Mouse (Mus musculus) left cerebral cortex, adult 9 months (tissue): ENCODE results near the gene Phlda3.

ENCODE experiments used
- DNase-seq, 2 experiments: peaks; one replicate each; pipeline ENCODE4 v3.0.0; 2022; ENCODE audit warnings: low spot score in 2 of 2

Gene Phlda3

DNA sequence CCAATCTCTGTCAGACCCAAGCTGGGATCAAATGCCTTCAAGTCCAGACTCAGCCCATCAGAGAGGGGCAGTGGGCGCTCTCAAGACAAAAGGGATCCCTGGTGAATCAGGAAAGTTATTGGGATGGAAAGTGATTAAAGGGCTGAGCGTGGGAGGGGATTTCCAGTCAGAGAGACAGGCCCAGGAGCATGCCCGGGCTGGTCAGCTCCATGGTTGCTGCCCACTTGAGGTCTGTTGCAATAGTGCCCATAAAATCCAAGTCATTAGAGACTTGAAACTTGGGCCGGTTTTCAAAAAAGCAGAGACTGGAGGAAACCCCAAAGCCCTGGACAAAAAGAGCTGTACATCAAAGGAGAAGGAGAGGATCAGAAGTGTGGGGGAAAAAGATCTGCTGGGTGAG, 6.2 kb upstream of the Phlda3 start:
- no peak for DNase-seq

GRCm38 (mm10) chr1:135760216-135760615, 5.7 kb upstream of the Phlda3 start:
- DNase-seq, result no peak

DNA sequence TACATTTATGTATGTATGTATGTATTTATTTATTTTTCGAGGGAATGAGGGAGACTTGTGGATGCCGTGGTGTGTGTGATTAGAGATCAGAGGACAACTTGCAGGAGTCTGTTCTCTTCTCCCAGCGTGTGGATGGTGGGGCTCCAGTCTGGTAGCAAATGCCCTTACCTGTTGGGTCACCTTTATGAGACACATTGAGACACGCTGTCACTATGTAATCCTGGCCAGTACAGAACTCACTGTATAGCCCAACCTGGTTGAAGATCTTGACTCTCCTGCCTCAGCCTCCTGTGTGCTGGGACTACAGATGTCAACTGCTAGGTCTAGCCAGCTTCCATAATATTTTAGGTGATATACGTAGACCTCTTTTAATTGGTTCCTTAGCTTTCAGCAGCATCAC, 4.2 kb upstream of the Phlda3 start:
- no peak for DNase-seq

DNA sequence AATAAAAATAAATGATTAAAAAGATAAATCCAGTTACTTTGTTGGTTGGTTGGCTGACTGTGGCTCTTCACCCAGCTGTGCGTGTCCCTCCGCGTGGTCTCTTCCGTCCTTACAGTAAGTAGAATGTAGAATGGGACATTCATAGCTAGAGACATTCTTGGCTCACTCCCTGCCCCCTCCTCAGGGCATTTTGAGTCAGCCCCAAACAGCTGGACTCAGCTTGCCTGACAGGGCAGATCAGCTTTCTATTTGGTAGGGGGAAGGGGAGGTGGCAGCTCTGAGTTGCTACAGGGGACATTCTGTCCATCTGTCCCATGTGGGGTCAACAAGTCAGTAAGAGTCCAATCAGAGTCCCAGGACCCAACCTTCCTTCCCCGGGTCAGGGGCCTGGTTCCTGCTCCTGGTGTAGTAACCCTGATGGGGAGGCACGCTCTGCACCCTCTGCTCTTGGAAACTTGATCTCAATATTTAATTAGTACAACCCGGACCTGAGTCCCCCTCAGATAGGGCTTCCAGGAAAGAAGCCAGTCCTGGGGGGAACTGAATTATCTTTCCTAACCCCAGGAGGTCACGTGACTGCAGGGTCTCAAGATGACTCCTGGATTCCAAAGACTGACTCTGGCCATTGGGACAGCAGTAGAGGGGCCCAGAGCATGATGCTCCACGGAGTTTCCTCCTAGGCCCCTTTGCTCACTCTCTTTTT, 2.3 kb upstream of the Phlda3 start:
- no peak for DNase-seq

GRCm38 (mm10) chr1:135764206-135764528, 1.8 kb upstream of the Phlda3 start:
- DNase-seq, result no peak

GRCm38 (mm10) chr1:135766592-135767306, 830 bp downstream of the Phlda3 start:
- no peak for DNase-seq

GRCm38 (mm10) chr1:135767324-135767890, 1.5 kb downstream of the Phlda3 start:
- DNase-seq, result no peak

GRCm38 (mm10) chr1:135768400-135768799, 2.5 kb downstream of the Phlda3 start:
- DNase-seq, result no peak

- no peak for DNase-seq
Observed at GRCm38 (mm10) chr1:135770237-135770636, 4.3 kb downstream of the Phlda3 start.

DNA sequence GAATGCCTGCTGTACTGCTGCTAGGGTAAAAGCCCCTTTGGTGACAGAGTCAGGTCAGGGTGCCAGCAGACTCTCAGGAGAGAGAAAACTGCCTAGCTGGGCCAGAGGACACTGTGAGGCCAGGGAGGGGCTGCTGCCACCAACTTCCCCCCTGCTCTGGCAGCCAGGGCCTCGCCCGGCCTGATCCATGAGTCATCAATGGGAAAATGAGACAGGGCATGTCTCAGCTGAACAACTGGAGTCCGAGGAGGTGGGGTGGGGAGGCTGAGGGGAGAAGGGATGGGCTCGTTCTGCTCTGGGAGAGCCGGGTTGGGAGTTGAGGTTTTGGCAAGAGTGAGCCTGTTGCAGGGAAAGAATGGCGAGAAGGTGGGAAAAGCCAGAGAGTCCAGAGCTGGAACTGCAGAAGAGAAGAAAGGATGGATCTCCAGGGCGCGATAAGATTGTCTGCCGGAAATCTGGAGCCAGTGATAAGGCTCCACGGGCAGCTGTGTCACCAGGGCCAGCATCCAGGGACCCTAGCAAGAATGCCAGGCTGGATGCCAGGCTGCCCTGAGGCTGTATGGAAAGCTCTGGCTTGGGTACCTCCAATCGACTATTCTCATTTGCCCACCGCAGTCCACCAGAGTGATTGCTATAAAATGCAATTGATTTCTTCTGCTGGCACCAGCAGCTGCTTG, 5.1 kb downstream of the Phlda3 start:
- no peak for DNase-seq

DNA sequence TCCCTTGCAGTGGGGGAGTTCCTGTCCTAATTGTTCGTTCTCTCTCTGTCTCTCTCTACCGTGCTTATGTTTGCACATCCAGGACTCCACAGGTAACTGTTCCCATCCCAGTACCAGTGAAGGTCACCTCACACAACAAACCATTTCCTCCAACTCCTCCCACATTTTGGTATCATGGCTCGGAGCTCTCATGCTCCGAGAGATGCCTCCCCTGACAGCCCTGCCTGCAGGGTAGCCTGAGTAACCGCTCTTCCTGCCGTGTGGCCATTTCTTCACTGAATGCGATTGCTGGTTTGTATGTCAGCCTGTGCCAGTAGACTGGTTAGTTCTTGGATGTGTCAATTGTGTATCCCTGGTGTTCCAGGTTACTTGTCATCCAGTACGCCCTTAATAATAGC, 5.7 kb downstream of the Phlda3 start:
- no peak for DNase-seq

DNA sequence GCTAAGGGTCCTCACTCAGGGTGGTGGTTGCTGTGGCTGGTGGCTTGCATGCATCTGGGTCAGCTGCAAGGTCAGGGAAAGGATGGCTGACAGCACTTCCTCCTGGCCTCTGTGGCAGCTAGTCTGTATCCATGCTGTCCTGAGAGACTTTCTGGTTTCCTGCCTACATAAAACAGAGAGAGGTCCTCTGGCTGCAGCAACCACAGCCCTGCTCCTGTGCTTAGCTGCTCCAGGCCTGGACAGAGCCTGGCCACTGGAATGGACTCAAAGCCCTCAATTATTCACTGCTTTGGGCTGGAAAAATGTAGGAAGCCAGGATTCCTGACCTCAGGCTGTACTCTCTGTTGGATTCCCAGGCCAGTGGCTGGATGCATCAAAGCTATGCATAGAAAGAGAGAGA, 10.7 kb downstream of the Phlda3 start:
- DNase-seq, result no peak

DNA sequence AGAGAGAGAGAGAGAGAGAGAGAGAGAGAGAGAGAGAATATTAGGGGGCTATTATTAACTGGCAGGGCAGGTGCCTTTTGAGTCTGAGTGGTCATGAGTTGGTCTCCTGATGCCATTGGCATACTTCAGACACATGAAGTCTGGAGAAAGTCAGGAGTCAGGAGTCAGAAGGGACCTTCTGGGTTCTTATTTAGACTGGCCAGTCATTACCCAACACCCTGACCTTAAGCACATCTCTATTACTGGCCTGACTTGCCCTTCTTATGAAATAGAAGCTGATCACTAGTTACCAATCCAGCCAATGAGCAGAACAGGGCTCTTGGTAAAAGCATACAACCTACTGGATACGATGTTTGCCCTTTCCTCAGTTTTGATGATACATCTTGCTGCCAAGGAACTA, 11.1 kb downstream of the Phlda3 start:
- no peak for DNase-seq

GRCm38 (mm10) chr1:135778780-135779535, 13.0 kb downstream of the Phlda3 start, which contains the start of gene Tnni1:
Gene Tnni1 (plus strand): TSS chr1:135779434.
- no peak for DNase-seq

DNA sequence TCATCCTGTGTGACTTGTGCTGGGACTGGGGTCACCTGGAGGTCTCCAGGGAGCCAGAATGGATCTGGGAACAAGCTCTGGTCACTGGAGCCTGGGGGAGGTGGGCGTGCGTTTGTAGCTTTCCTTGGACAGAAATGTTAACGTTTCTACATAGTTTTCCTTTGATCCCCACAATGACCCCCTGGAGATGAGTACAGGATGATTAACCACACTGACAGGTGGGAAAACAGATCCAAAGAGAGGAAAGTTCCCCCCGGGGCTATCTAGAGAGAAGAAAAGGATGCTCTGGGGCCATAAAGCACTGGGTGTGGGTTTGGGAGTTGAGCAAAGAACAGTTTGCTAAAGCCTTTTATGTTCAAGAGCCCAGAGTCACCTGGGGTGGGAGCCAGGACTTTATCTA, 14.7 kb downstream of the Phlda3 start:
- DNase-seq, result no peak

- peak in 1 of 2 experiments; percentile 79 for DNase-seq
Observed at GRCm38 (mm10) chr1:135781220-135781619, 15.3 kb downstream of the Phlda3 start.

DNA sequence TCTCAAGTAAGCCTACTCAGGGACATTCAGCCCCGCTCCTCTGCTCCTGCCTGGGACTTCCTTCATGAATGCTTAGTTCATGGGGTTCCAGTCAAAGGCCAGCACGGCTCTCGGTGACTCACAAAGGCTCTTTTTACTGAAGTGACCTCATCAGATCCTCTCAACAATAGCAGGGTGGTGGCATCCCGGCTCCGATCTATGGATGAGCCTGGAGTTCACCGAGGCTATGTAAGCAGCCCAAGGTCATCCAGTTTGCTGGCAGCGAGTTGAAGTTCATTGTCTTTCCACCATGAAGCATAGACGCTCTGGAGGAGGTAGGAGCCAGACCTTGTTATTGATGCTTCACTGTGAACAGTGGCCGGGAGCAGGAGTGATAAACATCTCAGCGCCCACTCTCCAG, 16.9 kb downstream of the Phlda3 start:
- peak in 1 of 2 experiments; percentile 41 for DNase-seq

DNA sequence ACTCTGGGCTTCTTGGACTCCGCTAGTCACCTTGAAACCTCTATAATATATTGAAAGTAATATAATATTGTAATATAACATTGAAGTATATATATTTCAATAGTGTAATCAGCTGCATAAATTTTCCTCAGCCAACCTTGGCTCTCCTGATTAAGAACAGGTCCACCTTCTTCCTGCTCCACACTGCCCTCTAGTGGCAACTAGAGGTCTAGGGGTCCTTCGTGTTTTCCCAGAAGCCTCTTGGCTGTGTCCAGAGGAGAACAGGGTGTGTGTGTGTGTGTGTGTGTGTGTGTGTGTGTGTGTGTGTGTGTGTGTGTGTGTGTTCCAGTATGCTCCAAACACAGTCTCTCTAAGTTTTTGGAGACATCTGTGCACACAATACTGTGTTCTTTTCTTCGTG, 21.9 kb downstream of the Phlda3 start:
- peak in 1 of 2 experiments; percentile 78 for DNase-seq

DNA sequence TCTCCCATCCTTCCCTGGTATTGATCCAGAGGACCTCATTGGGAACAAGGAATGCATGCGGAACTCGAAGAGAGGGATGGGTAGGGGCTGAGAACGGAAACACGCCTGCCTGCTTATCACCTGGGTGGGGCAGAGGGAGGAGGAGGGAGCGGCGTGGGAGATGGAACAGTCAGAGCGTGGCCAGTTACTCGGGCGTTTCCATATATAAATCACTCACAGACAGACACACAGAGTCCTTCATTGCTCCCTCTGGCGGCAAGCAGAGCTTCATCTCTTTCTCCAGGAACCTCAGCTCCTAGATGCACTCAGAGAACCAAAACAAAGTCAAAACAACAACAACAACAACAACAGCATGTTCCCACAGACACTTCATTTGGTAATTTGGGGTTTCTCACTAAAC, 22.8 kb downstream of the Phlda3 start:
- DNase-seq, result no peak

DNA sequence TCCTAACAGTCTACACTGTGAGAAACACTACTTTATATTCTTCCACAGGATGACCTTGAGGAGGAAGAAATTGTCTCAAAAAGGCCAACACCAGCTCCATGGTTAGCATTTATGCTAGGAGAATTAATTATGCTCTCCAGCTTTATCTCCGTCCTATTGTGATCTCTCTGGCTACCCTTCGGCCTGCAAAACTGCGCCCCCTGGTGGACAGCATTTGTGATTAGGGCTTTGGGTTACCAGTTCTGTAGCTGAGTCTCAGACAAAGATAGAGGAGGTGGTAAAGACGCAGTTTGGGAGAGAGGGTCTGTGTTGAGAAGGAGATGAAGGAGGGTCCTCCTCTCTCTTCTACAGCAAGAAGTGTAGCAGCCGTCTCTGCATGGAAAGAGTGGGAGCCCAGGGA, 23.9 kb downstream of the Phlda3 start:
- peak in 1 of 2 experiments; percentile 56 for DNase-seq

DNA sequence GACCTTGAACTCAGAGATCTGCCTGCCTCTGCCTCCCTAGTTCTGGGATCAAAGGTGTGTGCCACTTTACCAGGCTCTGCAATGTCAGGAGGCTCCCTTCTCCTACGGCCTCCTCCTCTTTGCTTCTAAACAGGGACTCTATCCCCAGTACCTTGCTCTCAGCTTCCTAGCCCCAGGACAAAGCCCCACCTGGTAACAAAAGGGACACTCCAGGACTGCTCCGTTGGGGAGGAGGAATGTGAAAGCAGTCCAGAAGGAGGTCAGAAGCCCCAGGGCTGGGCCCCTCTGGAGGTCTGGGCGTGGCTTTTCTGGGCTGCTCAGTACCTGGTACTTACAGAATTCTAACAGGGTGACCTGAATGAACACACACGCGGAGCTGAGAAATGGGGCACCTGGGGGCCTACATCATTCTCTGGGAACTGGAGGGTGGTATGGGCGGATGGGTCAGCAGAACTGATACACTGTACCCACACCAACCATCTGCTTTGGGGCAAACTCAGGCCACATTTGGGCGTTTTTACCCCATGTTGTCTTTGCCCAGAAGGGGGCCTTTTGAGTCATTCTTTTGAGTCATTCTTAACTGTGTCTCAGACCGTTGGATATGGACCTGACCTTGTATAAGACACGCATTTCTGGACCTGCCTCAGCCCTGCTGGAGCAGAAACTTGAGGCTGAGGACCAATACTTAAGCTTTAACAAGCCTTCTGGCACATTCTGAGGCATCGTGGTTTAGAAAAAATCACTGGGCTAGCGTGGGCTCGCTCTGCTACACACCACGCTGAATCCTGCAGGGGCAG, 26.4 kb downstream of the Phlda3 start:
- no peak for DNase-seq
